Mouse (Mus musculus) heart, embryonic 15.5 days (tissue): ENCODE data around the gene Hsd17b11. TPM values are rescaled to one million over a fixed set of nuclear protein-coding genes. Genes with fewer than 3 reads are reported as not detected.
"Not testable (repeated sequence)": the region's sequence is repeated elsewhere in the genome, so short reads cannot be mapped to it uniquely, and the experiment has no call there.

ENCODE experiments used
- ATAC-seq: fragments of 200-750 bp; cut with Nextera tagmentation; replicated peaks from 2 replicates; pipeline ENCODE4 v1.8.0; 2017; ENCODE audit warnings: low read depth, moderate TSS enrichment; ENCODE audit not compliant: insufficient number of reproducible peaks, insufficient read depth, low FRiP score
- H3K27ac ChIP-seq: fragments of 300-500 bp; sonication (generic); 2 replicates; pipeline ENCODE4 v1.5.1; 2015; ENCODE audit warnings: mild to moderate bottlenecking, inconsistent platforms
- H3K27me3 ChIP-seq: fragments of 300-500 bp; sonication (generic); 2 replicates; pipeline ENCODE4 v1.6.1; 2015; ENCODE audit warnings: inconsistent platforms
- H3K36me3 ChIP-seq: fragments of 300-500 bp; sonication (generic); 2 replicates; pipeline ENCODE4 v1.6.1; 2015; ENCODE audit warnings: mild to moderate bottlenecking, inconsistent platforms
- H3K4me1 ChIP-seq: fragments of 300-500 bp; sonication (generic); replicated peaks from 2 replicates; pipeline ENCODE4 v1.6.1; 2015; ENCODE audit warnings: inconsistent platforms
- H3K4me2 ChIP-seq: fragments of 300-500 bp; sonication (generic); 2 replicates; pipeline ENCODE4 v1.6.1; 2015; ENCODE audit warnings: inconsistent platforms, mild to moderate bottlenecking, moderate library complexity
- H3K4me3 ChIP-seq: fragments of 300-500 bp; sonication (generic); 2 replicates; pipeline ENCODE4 v1.5.1; 2015; ENCODE audit warnings: mild to moderate bottlenecking, inconsistent platforms
- H3K9ac ChIP-seq: fragments of 300-500 bp; sonication (generic); 2 replicates; pipeline ENCODE4 v1.6.1; 2015; ENCODE audit warnings: mild to moderate bottlenecking, inconsistent platforms
- H3K9me3 ChIP-seq: fragments of 300-500 bp; sonication (generic); replicated peaks from 2 replicates; pipeline ENCODE4 v1.6.1; 2016; ENCODE audit warnings: inconsistent platforms
- WGBS: fragments of 180-500 bp; shearing (Covaris S2); methylation state at CpG from one replicate; pipeline ENCODE4 v1.1.7; 2015; ENCODE audit warnings: mixed read lengths; 5-methylcytosine and 5-hydroxymethylcytosine counted together
- polyA plus RNA-seq: library from polyadenylated mRNA; unstranded; fragments of >200 nt; fragmentation: Nextera tagmentation; extraction: Ambion mirVana; gene quantifications from 2 replicates; pipeline ENCODE4 v1.2.1, GENCODE M21; 2015

Hsd17b11 gene
- polyA plus RNA-seq, 1 experiment from 2014 or later: 4.1 TPM

GRCm38 (mm10) chr5:103977297-103977696 lies 44.4 kb downstream of the Hsd17b11 start, which contains the start of gene Hsd17b13:
Hsd17b13 (minus strand) TSS chr5:103977410.
- ATAC-seq: no peak
- H3K4me1 ChIP-seq: peaks cover 2% of the 10 kb centered on the region
- H3K36me3 ChIP-seq: no peaks in the 10 kb centered on the region
- H3K27ac ChIP-seq: no peak within 1 kb of the TSS
- H3K9me3 ChIP-seq: no peaks in the 10 kb centered on the region
- H3K27me3 ChIP-seq: no peaks in the 10 kb centered on the region
- H3K4me2 ChIP-seq: no peak within 1 kb of the TSS
- H3K9ac ChIP-seq: no peak within 1 kb of the TSS
- WGBS: 72% methylated on average over 4 of the region's 4 CpGs
- no peak within 1 kb of the TSS for H3K4me3 ChIP-seq

- H3K9ac ChIP-seq: no peak overlapping the region
- no peaks in the 10 kb centered on the region for H3K27me3 ChIP-seq
- WGBS: 67% methylated on average over 7 of the region's 7 CpGs
- no peaks in the 10 kb centered on the region for H3K36me3 ChIP-seq
- H3K4me3 ChIP-seq: no peak overlapping the region
- ATAC-seq: no peak
- H3K27ac ChIP-seq: no peak overlapping the region
- H3K4me2 ChIP-seq: no peak overlapping the region
- H3K9me3 ChIP-seq: no peaks in the 10 kb centered on the region
- H3K4me1 ChIP-seq: peaks cover 3% of the 10 kb centered on the region
These were observed 46.0 kb downstream of the Hsd17b11 start for GRCm38 (mm10) chr5:103975736-103976135.

- WGBS: 56% methylated on average over 13 of the region's 13 CpGs
- Histone ChIP-seq H3K4me2 (peak overlapping the region; percentile 54), H3K27me3 (no peaks in the 10 kb centered on the region), H3K9ac (no peak overlapping the region), H3K9me3 (no peaks in the 10 kb centered on the region), H3K4me3 (peak overlapping the region; percentile 31), H3K4me1 (peaks cover 3% of the 10 kb centered on the region), H3K27ac (no peak overlapping the region), H3K36me3 (no peaks in the 10 kb centered on the region)
- ATAC-seq: no peak
These were observed 48.9 kb downstream of the Hsd17b11 start for GRCm38 (mm10) chr5:103972801-103973200.

- WGBS: 56% methylated on average over 19 of the region's 19 CpGs
- no peaks in the 10 kb centered on the region for H3K9me3 ChIP-seq
These were observed 49.3 kb downstream of the Hsd17b11 start for GRCm38 (mm10) chr5:103972379-103972778.

GRCm38 (mm10) chr5:103971051-103971450 lies 50.7 kb downstream of the Hsd17b11 start:
- no peak overlapping the region for H3K9ac ChIP-seq
- no peaks in the 10 kb centered on the region for H3K9me3 ChIP-seq
- peaks cover 3% of the 10 kb centered on the region for H3K4me1 ChIP-seq
- H3K27ac ChIP-seq: no peak overlapping the region
- no peak for ATAC-seq
- H3K4me2 ChIP-seq: no peak overlapping the region
- no peaks in the 10 kb centered on the region for H3K27me3 ChIP-seq
- 59% methylated on average over 5 of the region's 5 CpGs for WGBS
- H3K4me3 ChIP-seq: no peak overlapping the region
- no peaks in the 10 kb centered on the region for H3K36me3 ChIP-seq

More at GRCm38 (mm10) chr5:103972379-103972778, 49.3 kb downstream of the Hsd17b11 start:
- H3K4me1 ChIP-seq: peaks cover 3% of the 10 kb centered on the region
- peak overlapping the region; percentile 31 for H3K4me3 ChIP-seq
- no peak for ATAC-seq
- H3K27ac ChIP-seq: no peak overlapping the region
- H3K36me3 ChIP-seq: no peaks in the 10 kb centered on the region
- H3K27me3 ChIP-seq: no peaks in the 10 kb centered on the region
- peak overlapping the region; percentile 54 for H3K4me2 ChIP-seq
- no peak overlapping the region for H3K9ac ChIP-seq

GRCm38 (mm10) chr5:103962935-103963429 lies 58.7 kb downstream of the Hsd17b11 start:
- Histone ChIP-seq H3K4me3 (no peak overlapping the region), H3K27me3 (no peaks in the 10 kb centered on the region), H3K36me3 (no peaks in the 10 kb centered on the region), H3K9ac (no peak overlapping the region), H3K4me2 (no peak overlapping the region), H3K4me1 (no peaks in the 10 kb centered on the region), H3K9me3 (no peaks in the 10 kb centered on the region), H3K27ac (no peak overlapping the region)
- no peak for ATAC-seq
- 61% methylated on average over 1 of the region's 1 CpGs for WGBS

- Histone ChIP-seq H3K27me3 (no peaks in the 10 kb centered on the region), H3K9me3 (no peaks in the 10 kb centered on the region), H3K4me3 (no peak overlapping the region), H3K9ac (no peak overlapping the region), H3K36me3 (no peaks in the 10 kb centered on the region), H3K4me1 (no peaks in the 10 kb centered on the region), H3K4me2 (no peak overlapping the region), H3K27ac (no peak overlapping the region)
- no peak for ATAC-seq
- WGBS: 58% methylated on average over 5 of the region's 5 CpGs
These were observed 67.1 kb downstream of the Hsd17b11 start for GRCm38 (mm10) chr5:103954638-103955037.

- H3K27ac ChIP-seq: no peak overlapping the region
- H3K36me3 ChIP-seq: no peaks in the 10 kb centered on the region
- H3K9ac ChIP-seq: no peak overlapping the region
- no peaks in the 10 kb centered on the region for H3K27me3 ChIP-seq
- H3K4me3 ChIP-seq: no peak overlapping the region
- H3K9me3 ChIP-seq: no peaks in the 10 kb centered on the region
- ATAC-seq: no peak
- WGBS: 67% methylated on average over 10 of the region's 10 CpGs
- no peak overlapping the region for H3K4me2 ChIP-seq
- no peaks in the 10 kb centered on the region for H3K4me1 ChIP-seq
These were observed 68.3 kb downstream of the Hsd17b11 start for GRCm38 (mm10) chr5:103953135-103954083.

- not testable (repeated sequence) for H3K36me3 ChIP-seq, H3K4me2 ChIP-seq, H3K9ac ChIP-seq, H3K4me3 ChIP-seq, H3K9me3 ChIP-seq, H3K27me3 ChIP-seq, ATAC-seq, H3K4me1 ChIP-seq, H3K27ac ChIP-seq
- WGBS: 88% methylated on average over 15 of the region's 15 CpGs
These were observed 71.6 kb downstream of the Hsd17b11 start for GRCm38 (mm10) chr5:103950138-103950537.

- no peak overlapping the region for H3K9ac ChIP-seq
- peaks cover 12% of the 10 kb centered on the region for H3K4me1 ChIP-seq
- no peak overlapping the region for H3K4me3 ChIP-seq
- no peaks in the 10 kb centered on the region for H3K36me3 ChIP-seq
- ATAC-seq: no peak
- WGBS: 61% methylated on average over 6 of the region's 6 CpGs
- no peaks in the 10 kb centered on the region for H3K27me3 ChIP-seq
- no peak overlapping the region for H3K4me2 ChIP-seq
- H3K9me3 ChIP-seq: no peaks in the 10 kb centered on the region
- H3K27ac ChIP-seq: no peak overlapping the region
These were observed 78.5 kb downstream of the Hsd17b11 start for GRCm38 (mm10) chr5:103943183-103943582.

GRCm38 (mm10) chr5:103939856-103940255 lies 81.9 kb downstream of the Hsd17b11 start:
- H3K9me3 ChIP-seq: no peaks in the 10 kb centered on the region
- no peak overlapping the region for H3K4me3 ChIP-seq
- peaks cover 16% of the 10 kb centered on the region for H3K4me1 ChIP-seq
- ATAC-seq: no peak
- no peak overlapping the region for H3K27ac ChIP-seq
- H3K27me3 ChIP-seq: no peaks in the 10 kb centered on the region
- WGBS: 79% methylated on average over 1 of the region's 1 CpGs
- no peaks in the 10 kb centered on the region for H3K36me3 ChIP-seq
- H3K4me2 ChIP-seq: no peak overlapping the region
- H3K9ac ChIP-seq: no peak overlapping the region
